In the genomic region with DNA sequence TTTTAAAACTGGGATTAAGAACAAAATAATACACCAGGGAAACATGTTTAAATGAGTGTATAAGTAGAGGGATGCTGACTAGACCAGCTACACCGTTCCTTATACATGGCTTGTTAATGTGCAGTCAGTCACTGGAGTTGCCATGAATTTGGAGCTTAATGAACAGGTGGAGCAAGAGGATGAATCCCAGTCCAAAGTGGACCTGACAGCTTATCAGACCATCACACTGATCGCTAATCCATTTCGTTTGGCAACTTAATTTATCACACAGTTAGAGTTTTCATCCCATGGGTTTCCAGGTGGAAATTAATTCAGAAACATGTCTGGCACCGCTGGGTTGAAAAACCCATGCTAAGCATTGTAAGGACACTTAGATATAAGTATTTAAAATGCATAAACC, we compare ENCODE assay signal across 17 mouse cellular contexts.
"Had no signal": no experiment of that assay in that cellular context is flagged by ENCODE, and none has a peak within 500 bp of the region (broad histone marks: within the 10 kb centered on the region; RNA-seq: fewer than 3 reads in every experiment).

No protein-coding gene starts in this region.

- H3K9me3 ChIP-seq: midbrain, embryonic 10.5 days; midbrain, embryonic 13.5 days; neural tube, embryonic 13.5 days; neural tube, embryonic 15.5 days had no signal

- H3K4me3 ChIP-seq: midbrain, embryonic 10.5 days; midbrain, embryonic 13.5 days; myocyte; neural tube, embryonic 13.5 days; neural tube, embryonic 15.5 days had no signal

- H3K27me3 ChIP-seq: midbrain, embryonic 13.5 days; neural tube, embryonic 13.5 days; neural tube, embryonic 15.5 days had no signal

- H3K27ac ChIP-seq: midbrain, embryonic 10.5 days; midbrain, embryonic 13.5 days; neural tube, embryonic 13.5 days; neural tube, embryonic 15.5 days had no signal

- H3K4me2 ChIP-seq: lung, embryonic 14.5 days; midbrain, embryonic 13.5 days; neural tube, embryonic 13.5 days; neural tube, embryonic 15.5 days had no signal

- H3K4me1 ChIP-seq: midbrain, embryonic 10.5 days; midbrain, embryonic 13.5 days; neural tube, embryonic 13.5 days; neural tube, embryonic 15.5 days had no signal

- ATAC-seq: midbrain, embryonic 13.5 days had no signal

- H3K9ac ChIP-seq: lung, embryonic 14.5 days; midbrain, embryonic 13.5 days; neural tube, embryonic 13.5 days; neural tube, embryonic 15.5 days had no signal

- DNase-seq: lung, adult 18-20 months; lung, embryonic 14.5 days; lung, postnatal 10 days; lung, postnatal 4 days; retina, postnatal 1 day; right cerebral cortex, adult 18-20 months; right cerebral cortex, postnatal 25 days; right cerebral cortex, postnatal 4 days; spleen, adult 18-20 months; thymus, adult 18-20 months; thymus, postnatal 14 days; thymus, postnatal 36 days had no signal

- H3K36me3 ChIP-seq: midbrain, embryonic 10.5 days; midbrain, embryonic 13.5 days; neural tube, embryonic 13.5 days; neural tube, embryonic 15.5 days had no signal
